Mouse (Mus musculus) lung, postnatal 4 days (tissue): ENCODE results near the gene 3110082I17Rik.

ENCODE experiments used
- DNase-seq, 2 experiments: peaks; one replicate each; pipeline ENCODE4 v3.0.0; 2021

3110082I17Rik gene

DNA sequence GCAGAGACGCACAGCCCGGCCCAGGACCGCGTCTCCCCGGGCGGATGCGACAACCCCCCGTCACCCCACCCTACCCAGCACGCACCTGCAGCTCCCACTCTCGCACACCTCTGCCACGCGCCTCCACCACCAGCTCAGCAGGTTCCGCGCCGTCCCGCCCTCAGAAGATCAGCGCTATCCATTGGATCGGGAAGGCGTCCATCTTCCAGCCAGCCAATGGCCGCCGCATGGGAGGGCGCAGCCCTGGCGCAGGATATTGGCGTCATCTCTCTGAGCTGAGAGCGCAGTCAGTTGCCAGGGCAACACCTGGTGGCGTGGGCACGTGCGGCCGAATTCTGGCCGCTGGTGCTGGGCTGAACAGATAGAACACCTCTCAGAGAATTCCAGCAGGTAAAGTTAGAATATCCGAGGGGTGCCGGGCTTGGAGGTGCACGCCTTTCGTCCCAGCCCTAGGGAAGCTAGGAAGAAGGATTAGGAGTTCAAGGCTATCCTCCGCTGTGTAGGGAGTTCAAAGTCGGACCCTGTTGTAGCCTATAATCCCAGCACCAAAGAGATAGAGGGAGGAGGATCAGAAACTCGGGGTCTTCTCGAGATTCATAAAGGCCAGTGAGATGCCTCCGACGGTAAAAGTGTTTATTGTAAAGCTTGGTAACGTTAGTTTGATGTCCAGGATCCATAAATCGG is at the start of gene 3110082I17Rik:
Gene 3110082I17Rik (minus strand): TSS at position 144 of the 684 bp plus-strand sequence.
- DNase-seq, result peak; percentile 98 to 99

DNA sequence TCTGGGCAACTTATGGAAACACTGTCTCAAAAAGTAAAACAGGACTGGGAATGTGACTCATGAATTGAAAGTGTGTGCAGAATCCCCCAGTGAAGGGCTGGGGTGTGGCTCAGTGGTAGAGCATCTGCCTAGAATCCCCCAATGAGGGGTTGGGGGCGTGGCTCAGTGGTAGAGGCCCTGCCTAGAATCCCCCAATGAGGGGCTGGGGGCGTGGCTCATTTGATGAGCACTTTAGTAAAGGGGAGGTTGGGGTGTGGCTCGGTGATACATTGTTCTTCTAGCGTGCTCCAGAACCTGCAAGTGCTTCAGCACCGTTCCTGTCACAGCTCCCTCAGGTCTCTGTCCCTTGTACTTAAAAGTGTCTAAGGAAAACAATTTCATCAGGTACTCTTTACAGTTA is 45.9 kb upstream of the 3110082I17Rik start:
- no peak for DNase-seq

DNA sequence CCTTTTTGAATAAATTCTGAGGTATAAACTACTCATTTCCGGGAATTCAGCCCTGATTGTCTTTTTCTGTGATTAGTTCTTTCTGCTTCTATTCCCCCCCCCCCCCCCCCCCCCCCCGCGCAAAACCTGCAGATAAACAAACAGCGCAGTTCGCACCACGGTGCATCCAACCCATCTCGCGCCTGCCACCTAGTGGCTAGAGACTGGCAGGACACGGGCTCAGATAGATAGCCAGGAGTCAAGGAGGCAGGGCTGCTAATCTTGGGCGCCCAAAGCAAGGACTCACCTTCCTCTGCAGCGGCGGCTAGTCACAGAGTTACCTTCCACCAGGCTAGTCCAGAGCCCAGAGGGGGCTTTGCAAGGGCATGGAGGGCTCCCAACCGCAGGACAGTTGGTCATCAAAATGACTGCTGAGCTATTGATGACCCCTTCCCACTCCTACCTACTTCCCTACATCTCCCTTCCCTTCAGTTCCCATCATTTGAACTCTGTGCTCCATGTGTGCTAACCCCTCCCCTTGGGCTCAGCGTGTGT is 44.8 kb upstream of the 3110082I17Rik start:
- DNase-seq, result peak; percentile 78 to 86

DNA sequence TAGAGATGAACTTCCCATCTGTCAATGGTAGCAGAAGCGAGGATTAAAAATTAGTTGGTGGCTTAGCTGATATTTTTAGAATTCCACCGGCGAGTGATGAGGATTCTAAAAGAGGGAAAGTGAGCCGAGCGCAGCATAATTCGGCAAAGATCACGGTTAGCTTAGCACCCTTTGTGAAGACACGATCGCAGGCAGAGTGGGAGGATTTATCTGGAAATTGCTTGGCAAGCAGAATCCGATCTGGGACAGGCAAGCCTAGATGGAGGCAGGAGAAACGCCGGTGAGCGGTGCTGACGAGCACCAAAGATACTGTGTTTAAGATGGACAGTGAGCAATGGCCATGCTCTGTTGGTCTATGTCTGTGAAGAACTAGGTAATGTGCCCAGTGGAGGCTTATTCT is 42.0 kb upstream of the 3110082I17Rik start:
- no peak for DNase-seq

DNA sequence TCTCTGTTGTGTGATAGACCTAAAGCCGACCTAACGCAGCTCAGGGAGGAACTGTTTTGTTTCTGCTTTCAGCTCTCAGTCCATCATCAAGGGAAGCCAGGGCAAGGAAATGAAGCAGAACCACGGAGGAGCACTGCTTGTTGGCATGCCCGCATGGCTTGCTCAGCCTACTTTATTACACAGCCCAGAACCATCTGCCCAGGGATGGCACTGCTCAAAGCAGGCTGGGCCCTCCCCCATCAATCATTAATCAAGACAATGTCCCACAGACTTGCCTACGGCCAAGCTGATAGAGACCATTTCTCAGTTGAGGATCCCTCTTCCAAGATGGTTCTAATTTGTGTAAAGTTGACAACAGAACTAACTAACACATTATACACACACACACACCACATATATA is 38.5 kb upstream of the 3110082I17Rik start:
- DNase-seq, result no peak

DNA sequence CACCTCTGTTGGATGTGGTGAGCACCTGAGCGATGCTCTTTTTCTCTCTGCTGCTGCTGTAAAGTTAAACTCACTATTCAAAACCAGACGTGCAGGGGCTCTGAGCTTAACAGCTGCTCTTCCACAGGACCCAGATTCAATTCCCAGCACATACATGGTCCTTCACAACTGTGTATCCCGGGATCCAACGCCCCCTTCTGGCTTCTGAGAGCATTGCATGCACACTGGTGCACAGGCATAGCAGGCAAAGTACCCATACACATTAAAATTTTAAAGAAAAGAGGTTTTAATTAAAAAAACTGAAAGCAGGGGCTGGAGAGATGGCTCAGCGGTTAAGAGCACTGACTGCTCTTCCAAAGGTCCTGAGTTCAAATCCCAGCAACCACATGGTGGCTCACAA is 36.6 kb upstream of the 3110082I17Rik start:
- DNase-seq, result no peak

DNA sequence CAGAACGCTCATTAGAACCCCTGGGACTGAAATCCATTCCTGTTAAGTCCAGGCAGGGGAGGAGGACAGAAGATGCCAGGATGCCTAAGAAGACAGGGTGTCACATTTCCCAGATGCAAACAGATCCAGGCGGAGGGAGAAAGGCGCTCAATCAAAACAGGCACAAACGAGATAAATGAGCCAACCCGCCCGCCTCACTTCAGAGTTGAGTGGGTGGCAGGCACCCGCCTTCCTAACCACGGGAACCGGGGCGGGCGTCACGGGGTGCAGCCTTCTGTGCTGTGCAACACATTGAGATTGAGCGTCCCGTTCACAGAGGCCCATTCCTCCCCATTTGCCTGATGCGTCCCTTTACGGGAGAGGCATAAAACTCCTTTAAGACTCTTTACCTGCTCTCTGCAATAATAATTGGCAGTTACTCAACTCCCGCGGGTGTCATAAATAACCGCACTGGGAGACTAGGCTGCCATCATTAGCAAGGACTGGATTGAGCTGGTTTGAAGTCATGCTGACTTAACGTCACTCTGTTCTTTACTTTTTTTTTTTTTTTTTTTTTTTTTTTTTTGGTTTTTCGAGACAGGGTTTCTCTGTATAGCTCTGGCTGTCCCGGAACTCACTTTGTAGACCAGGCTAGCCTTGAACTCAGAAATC is 34.8 kb upstream of the 3110082I17Rik start:
- peak in 1 of 2 experiments; percentile 10 for DNase-seq

DNA sequence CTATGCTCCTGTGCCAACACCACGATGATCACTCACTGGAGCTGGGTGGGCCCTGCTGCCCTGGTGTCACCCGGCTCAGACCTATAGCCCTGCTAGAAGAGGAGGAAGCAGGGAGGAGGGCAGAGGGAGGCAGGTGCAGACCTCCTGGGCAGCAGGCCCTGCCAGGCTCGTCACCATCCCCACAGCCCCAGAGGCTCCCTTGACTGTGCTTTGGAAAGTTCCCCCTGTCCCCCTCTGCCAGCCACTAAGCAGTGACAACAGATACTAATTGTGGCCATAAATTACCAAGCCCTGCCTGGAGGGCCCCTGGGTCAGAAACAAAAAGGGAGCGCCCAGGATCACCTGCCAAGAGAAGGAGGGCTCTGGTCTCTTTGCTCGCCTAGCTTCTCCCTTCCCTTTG is 33.4 kb upstream of the 3110082I17Rik start:
- DNase-seq, result no peak

DNA sequence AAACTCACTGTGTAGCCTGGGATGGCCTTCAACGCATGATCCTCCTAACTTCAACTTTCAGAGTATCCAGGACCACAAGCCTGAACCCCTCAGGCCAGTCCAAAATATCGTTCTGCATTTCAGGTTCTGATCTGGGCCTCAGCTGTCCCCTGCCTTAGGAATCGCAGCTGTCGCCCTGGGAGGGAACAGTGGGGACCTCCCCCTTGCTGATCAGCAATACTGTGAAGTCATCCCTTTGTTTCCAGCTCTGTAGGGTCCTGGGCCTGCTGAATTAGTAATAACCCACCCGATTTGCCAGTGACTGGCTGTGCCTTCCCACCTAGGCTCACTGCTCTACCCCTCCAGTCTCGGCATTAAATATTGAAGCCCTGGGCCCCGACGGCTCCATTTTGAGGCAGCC is 31.0 kb upstream of the 3110082I17Rik start:
- DNase-seq, result no peak

DNA sequence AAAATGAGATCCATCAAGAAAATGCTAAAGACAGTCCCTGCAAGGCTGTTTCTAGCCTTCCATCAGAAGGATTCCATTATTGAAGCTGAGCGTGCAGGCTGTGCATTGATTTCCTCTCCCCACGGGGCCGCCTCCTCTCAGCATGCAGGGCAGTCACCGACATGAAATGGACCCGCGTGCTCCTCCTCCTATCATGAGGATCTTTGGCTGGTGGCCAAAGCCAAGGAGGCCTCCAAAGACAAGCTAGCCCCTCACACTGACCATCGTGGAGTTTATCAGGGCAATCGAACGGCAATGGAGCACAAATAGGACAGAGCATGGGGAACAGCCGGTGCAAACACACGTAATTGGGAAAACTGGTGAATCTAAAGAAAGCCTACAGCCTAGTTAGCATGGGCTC is 29.8 kb upstream of the 3110082I17Rik start:
- no peak for DNase-seq

DNA sequence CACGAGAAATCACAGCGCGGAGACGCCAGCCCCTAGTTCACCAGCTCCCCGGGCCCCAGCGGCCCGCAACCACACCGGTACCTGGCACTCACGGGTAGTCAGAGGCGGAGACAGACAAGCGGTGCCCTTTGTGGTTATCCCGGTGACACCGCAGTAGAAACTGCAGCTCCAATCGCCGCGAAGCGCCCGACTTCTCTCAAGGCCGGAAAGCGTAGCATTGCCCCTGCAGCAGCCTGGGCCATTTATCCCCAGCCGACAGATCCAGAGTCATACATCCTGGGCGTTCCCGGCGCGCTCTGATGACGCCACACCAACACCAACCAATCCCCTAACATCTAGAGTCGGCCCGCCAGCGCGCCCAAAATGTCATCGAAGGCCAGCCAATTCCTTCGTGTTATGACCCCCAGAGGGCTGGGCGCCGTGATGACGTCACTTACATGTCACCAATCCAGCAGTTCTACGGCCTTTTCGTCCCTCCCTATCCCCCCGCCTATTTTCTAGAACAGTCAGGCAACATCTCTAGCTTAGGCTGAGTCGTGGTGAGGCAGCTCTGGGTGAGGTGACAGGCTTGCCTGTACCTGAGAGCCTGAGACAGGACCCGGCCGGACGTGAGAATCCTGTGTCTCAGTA is 24.0 kb upstream of the 3110082I17Rik start, which contains the start of gene Zfand2a:
Gene Zfand2a (minus strand): TSS at position 365 of the 630 bp plus-strand sequence.
- peak; percentile 99 to 100 for DNase-seq

DNA sequence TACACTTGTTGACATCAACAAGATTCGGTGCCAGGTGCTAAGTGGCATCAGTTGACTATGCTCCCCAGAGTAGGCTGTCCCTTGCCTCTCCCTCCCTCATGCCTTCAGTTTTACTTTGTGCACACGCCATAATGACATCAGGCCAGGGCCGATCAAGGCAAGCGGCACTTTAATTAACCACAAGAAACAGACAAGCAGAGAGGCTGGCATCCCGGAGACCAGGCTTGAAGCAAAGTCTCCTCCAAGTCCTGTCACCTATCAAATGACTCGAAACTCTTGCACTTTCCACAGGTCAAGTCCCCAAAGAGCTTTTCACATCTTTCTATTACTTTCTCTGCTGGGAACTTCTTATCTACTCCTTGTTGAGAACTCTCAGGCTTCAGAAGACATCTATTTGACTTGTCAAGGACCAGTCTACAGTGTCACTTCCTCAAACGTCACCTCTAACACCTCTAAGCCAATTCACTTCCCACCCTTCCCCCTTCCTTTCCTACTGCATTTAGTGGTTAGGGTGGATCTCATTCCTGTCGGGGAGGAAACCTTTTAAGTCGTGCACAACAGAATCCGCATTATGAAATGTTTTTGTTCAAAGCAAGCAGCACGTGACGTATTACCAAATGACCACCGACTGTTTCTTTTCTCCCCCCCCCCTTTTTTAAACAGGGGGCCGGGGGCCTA is 23.0 kb upstream of the 3110082I17Rik start:
- no peak for DNase-seq

DNA sequence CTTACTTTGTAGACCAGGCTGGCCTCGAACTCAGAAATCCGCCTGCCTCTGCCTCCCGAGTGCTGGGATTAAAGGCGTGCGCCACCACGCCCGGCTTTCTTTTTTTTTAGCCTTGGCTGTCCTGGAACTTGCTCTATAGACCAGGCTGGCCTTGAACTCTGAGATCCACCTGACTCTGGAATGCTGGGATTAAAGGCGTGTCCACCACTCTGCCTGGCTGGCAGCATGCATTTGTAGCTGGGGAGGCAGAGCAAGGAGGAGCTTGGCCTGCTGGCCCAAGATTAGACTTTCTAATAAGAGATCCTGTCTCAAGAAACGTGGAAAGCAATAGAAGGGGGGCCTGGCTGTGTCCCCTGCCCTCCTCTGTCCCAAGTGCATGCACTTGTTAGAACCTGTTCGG is 20.1 kb upstream of the 3110082I17Rik start:
- DNase-seq, result no peak

DNA sequence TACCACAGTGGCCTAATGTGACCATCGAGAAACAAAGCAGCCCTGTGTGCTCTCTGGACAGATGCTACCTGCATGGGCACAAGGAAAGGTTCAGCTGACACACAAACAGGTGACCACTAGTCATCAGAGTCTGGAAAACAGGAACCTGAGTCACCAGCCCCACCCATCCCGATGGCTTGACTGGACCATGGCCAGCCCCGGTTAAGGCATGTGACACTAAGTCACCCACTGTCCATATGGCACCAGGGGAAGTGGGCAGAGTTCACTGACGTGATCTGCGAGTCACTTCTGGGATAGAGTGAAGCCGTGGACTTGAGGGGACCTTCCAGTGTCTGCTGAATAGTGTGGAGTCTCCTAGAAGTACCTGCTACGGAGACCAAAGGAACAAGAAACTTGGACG is 18.8 kb upstream of the 3110082I17Rik start:
- peak; percentile 37 to 58 for DNase-seq

DNA sequence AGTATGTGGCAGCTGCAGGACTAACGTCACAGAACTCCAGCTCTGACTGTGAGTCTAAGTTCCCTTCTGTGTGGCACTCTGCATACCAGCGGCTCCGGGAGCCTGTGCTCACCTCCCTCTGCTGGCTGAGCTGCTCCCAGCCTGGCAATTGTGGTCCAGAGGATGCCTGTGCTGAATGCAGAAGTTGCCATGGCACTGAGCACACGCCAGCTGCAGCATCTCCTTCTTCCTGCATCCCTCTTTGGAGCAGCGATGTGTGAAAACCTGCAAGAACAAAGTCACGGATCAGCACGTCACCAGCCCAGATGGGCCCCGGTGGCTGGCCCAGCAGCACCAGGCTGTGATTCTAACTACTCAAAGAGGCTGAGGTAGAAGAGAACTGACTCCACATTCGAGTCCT is 14.4 kb upstream of the 3110082I17Rik start:
- no peak for DNase-seq

DNA sequence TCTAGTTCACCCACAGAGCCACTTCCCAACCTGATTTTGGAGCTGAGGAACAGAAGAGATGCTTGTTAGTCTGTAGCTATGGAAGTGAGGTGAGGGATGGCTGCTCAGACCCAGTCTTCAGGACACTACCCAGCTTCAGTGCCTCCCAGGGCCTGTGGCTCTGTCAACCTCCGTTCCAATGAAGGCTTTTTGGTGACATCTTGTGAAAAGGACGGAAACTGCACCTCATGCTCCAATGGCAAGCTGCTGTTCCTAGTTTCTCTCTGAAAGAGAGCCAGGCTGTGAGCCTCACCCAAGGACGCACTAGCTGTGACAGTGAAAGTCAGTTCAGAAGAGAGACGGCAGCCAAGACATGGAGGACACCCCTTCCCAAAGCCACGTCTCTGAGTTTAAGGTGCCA is 7.7 kb upstream of the 3110082I17Rik start:
- peak in 1 of 2 experiments; percentile 47 for DNase-seq

DNA sequence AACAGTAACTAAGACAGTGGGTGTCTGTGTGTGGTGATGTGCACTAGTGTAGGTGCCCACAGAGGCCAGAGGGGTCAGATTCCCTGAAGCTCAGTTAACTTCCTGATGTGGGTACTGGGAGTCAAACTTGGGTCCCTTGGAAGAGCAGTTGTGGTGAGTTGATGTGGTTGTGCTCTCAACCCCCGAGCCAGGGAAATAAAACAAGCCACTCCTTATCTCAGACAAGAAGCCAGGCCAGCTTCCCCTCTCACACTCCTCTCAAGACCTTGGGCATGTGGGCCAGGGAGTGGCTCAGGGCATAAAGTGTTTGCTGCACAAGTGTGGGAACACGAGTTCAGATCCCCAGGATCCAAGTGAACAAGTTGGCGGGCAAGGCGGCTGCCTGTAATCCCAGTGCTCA is 6.5 kb upstream of the 3110082I17Rik start:
- DNase-seq, result no peak

DNA sequence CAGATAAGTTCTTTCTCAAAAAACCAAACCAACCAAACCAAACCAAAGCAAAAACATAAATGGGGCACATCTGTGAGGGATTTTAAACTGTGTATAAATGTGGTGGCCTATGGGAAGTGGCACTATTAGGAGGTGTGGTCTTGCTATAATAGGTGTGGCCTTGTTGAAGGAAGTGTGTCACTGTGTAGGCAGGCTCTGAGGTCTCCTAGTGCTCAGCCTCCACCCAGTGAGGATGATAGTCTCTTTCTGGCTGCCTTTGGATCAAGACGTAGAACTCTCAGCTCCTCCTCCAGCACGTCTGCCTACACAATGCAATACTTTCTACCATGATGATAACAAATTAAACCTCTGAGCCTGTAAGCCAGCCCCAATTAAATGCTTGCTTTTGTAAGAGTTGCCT is 6.0 kb upstream of the 3110082I17Rik start:
- no peak for DNase-seq

DNA sequence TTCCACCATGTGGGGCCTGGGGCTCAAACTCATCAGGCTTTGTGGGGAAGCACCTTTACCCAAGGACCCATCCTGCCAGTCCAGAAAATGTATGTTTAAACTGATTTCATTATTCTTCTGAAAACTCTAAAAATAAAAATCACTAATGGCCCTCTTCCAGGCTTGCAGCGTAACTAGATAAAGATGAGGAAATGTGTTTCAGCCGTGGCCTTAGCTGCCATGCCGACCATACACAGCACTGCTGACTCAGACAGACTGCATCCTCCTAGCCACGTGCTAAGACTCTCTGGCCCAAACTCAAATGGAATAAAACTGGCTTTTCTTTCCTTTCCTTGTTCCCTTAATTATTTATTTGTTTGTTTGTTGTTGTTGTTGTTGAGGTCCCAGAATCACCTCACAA is 4.5 kb upstream of the 3110082I17Rik start:
- no peak for DNase-seq

DNA sequence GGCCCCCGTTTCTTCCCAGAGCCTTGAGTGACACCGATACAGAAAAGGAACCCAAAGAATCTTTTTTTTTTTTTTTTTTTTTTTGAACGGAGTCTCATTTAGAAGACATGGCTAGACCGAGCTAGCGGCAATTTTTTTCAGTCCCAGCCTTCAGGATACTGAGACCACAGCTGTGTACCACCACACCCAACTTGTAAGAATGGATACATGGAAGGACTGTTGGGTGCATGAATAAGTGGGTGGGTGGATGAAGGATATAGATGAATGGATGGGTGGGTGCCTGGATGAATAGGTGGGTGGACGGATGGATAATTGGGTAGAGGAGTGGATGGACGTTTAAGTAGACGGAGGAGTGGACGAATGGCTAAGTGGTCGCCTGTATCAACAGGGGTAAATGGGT is 389 bp downstream of the 3110082I17Rik start:
- no peak for DNase-seq

DNA sequence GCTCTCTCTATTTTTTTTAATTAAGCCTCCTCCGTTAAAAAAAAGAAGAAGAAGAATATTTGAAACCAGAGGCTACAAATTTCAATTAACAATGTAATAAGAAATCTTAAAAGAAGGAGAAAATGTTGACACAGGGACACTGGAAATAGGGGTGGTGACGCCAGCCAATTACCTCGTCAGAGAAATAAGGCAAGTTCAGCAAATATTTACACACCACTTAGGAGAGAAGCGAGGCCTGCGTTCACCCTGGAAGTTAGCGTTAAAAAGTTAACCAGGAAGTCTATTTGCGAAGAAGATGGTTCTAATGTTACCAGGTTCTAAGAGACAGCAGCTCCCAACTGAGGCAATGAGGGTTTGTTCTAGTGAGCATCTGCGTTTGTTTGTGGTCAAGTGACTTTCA is 3.1 kb downstream of the 3110082I17Rik start:
- no peak for DNase-seq

DNA sequence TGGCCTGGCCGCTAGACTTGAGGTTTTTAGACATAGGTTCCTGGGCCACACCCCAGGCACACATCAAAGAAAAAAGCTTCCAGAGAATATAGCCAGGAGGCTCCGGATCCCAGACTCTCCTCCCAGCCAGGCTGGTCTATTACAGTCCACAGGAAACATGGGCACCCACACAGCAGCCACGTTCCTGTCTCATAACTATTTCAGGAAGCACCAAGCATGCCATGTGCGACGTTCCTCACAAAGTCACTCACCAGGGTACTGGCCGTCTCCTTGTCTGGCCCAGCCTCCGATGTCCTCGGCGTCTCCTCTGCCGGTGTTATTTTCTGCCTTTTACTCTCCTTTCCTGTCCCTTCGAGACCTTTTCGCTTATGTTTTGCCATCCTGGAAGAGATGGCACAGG is 5.2 kb downstream of the 3110082I17Rik start:
- no peak for DNase-seq

DNA sequence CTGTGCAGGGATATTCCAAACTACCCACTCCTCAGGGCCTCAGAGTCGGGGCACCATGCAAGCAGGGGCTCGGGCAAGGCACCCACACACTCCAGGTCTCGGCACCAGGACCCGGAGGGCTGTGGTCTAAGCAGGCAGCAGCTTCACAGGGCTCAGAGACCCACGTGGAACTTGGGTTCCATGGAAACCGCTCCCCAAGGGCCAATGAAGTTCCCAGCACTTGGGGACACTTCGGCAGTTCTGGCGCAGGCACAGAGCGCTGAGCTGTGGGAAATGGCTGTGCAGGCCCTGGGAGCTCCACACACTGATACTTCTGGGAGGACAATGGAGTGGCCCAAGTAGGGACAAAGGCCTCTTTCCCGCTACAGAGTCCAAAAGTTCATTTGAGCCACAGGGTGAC is 7.3 kb downstream of the 3110082I17Rik start:
- DNase-seq, result no peak
